Comparison of ENCODE assay signal across 27 mouse cellular contexts in the genomic region with DNA sequence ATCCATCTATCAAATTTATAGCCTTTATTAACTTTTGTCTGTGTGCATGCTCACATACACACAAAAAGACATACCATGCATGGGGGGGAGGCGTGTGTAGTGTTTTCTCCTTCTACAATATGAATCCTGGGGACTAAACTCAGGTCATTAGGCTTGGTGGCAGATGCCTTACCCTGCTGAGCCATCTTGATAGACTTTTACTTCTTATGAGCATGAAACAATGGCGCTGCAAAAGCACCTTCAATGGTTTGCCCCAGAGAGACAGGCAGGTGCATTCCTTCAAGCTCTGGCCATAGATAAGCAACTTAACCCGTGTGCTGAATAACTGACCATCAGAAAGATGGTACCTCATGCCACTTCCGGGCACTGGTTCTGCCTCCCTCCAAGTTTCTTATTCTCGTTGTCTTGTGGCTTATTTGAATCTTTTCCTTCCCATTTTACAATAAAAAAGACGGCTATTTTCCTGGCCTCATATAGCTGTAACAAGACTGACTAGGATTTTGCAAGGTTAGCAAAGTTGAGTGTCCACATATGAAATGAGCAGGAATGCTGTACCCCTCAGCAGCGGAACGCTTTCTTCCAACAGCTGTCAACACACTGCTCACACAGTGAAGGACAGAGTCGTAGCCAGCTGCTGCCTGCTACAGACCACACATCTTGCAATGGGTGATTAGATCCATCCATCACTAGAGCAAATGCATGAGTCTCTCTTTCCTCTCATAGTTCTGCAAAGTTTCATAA. TPM values are rescaled to one million over a fixed set of nuclear protein-coding genes. Genes with fewer than 3 reads are reported as not detected.
DNase-seq lines count a peak whose midpoint lies in the region; ATAC-seq and TF ChIP-seq lines count a peak whose summit lies in the region.
"Had no signal": no experiment of that assay in that cellular context is flagged by ENCODE, and none has a peak within 500 bp of the region (broad histone marks: within the 10 kb centered on the region; RNA-seq: fewer than 3 reads in every experiment).

No protein-coding gene starts in this region.

- no peaks in the 10 kb centered on the region for H3K27me3 ChIP-seq in heart, embryonic 15.5 days
- H3K27me3 ChIP-seq in heart, embryonic 12.5 days (replicated peaks) = no peaks in the 10 kb centered on the region
- H3K27me3 ChIP-seq in lung, embryonic 14.5 days (ENCODE audit: insufficient read depth, low read length) = no peaks in the 10 kb centered on the region
- H3K27me3 ChIP-seq in midbrain, postnatal 0 days (ENCODE audit: insufficient read depth, low read length) = no peaks in the 10 kb centered on the region
- H3K27me3 ChIP-seq in midbrain, embryonic 13.5 days = no peaks in the 10 kb centered on the region
- H3K27me3 ChIP-seq: embryonic facial prominence, embryonic 15.5 days; limb, embryonic 13.5 days; neural tube, embryonic 13.5 days had no signal

- no peak for TF ChIP-seq CTCF in lung, embryonic 14.5 days (IDR thresholded peaks at IDR 0.05; ENCODE audit: low read depth)
- no peak for TF ChIP-seq CTCF in midbrain, postnatal 0 days (IDR thresholded peaks at IDR 0.05)

- peaks cover 6% of the 10 kb centered on the region for H3K4me1 ChIP-seq in heart, embryonic 15.5 days (replicated peaks)
- H3K4me1 ChIP-seq in heart, embryonic 12.5 days (replicated peaks) = peaks cover 13% of the 10 kb centered on the region
- H3K4me1 ChIP-seq in lung, embryonic 14.5 days (ENCODE audit: insufficient read depth) = peaks cover 2% of the 10 kb centered on the region; the same call in 1 of the 2 replicates
- H3K4me1 ChIP-seq in midbrain, postnatal 0 days (ENCODE audit: insufficient read depth, low read length) = no peaks in the 10 kb centered on the region
- H3K4me1 ChIP-seq in midbrain, embryonic 13.5 days (replicated peaks) = peaks cover 22% of the 10 kb centered on the region

- intact Hi-C loops in gastrocnemius, postnatal 36 days (cut with DNase I) = no loop called here

- no peak overlapping the region for H3K27ac ChIP-seq in heart, embryonic 15.5 days
- no peak overlapping the region for H3K27ac ChIP-seq in heart, embryonic 12.5 days (ENCODE audit: poor library complexity, severe bottlenecking)
- no peak overlapping the region for H3K27ac ChIP-seq in lung, embryonic 14.5 days (ENCODE audit: low read depth)
- no peak overlapping the region for H3K27ac ChIP-seq in midbrain, postnatal 0 days (ENCODE audit: low read depth, low read length)
- no peak overlapping the region for H3K27ac ChIP-seq in midbrain, embryonic 13.5 days
- H3K27ac ChIP-seq: embryonic facial prominence, embryonic 15.5 days; gastrocnemius, adult 2 months; heart, embryonic 10.5 days; layer of hippocampus, adult 2 months; limb, embryonic 13.5 days; liver, embryonic 13.5 days; midbrain, embryonic 10.5 days; neural tube, embryonic 13.5 days had no signal

- no peak overlapping the region for H3K4me2 ChIP-seq in heart, embryonic 15.5 days
- H3K4me2 ChIP-seq in heart, embryonic 12.5 days = no peak overlapping the region
- no peak overlapping the region for H3K4me2 ChIP-seq in lung, embryonic 14.5 days
- no peak overlapping the region for H3K4me2 ChIP-seq in midbrain, postnatal 0 days (ENCODE audit: low read depth, low read length, poor library complexity, severe bottlenecking)
- H3K4me2 ChIP-seq in midbrain, embryonic 13.5 days (replicated peaks) = no peak overlapping the region
- H3K4me2 ChIP-seq: embryonic facial prominence, embryonic 15.5 days; limb, embryonic 13.5 days; liver, embryonic 13.5 days; neural tube, embryonic 13.5 days had no signal

- peaks cover 2% of the 10 kb centered on the region; the same call in 1 of the 2 replicates for H3K36me3 ChIP-seq in heart, embryonic 15.5 days
- H3K36me3 ChIP-seq in heart, embryonic 12.5 days = no peaks in the 10 kb centered on the region
- H3K36me3 ChIP-seq in lung, embryonic 14.5 days (ENCODE audit: insufficient read depth) = no peaks in the 10 kb centered on the region
- no peaks in the 10 kb centered on the region for H3K36me3 ChIP-seq in midbrain, postnatal 0 days (ENCODE audit: insufficient read depth, low read length)
- H3K36me3 ChIP-seq in midbrain, embryonic 13.5 days = 0 out of 2 replicates have a peak, but pooled peaks cover 2% of the 10 kb centered on the region
- H3K36me3 ChIP-seq: liver, embryonic 13.5 days had no signal

- H3K4me3 ChIP-seq in heart, embryonic 15.5 days = no peak overlapping the region
- no peak overlapping the region for H3K4me3 ChIP-seq in heart, embryonic 12.5 days
- no peak overlapping the region for H3K4me3 ChIP-seq in lung, embryonic 14.5 days (ENCODE audit: low read depth, low read length)
- H3K4me3 ChIP-seq in midbrain, postnatal 0 days (ENCODE audit: low read depth, low read length) = no peak overlapping the region
- no peak overlapping the region for H3K4me3 ChIP-seq in midbrain, embryonic 13.5 days (replicated peaks)
- H3K4me3 ChIP-seq: embryonic facial prominence, embryonic 15.5 days; gastrocnemius, adult 2 months; heart, embryonic 10.5 days; layer of hippocampus, adult 2 months; limb, embryonic 13.5 days; liver, embryonic 13.5 days; midbrain, embryonic 10.5 days; neural tube, embryonic 13.5 days had no signal

- peak; percentile 64 for DNase-seq in lung, embryonic 14.5 days
- DNase-seq in lung, postnatal 25 days (ENCODE audit: low spot score) = no peak
- DNase-seq in midbrain, postnatal 0 days (ENCODE audit: low spot score) = peak; percentile 39
- DNase-seq in gastrocnemius, postnatal 36 days = no peak
- DNase-seq: adrenal gland, postnatal 14 days; cerebellum, adult 8-10 months; cerebellum, postnatal 36 days; embryo, embryonic 11 days; gastrocnemius, adult 2 months; kidney, adult 9 months; kidney, postnatal 14 days; liver, embryonic 13.5 days; right cerebral cortex, adult 18-20 months; right cerebral cortex, postnatal 4 days had no signal

- H3K9ac ChIP-seq in heart, embryonic 15.5 days = no peak overlapping the region
- H3K9ac ChIP-seq in heart, embryonic 12.5 days = no peak overlapping the region
- H3K9ac ChIP-seq in lung, embryonic 14.5 days = no peak overlapping the region
- no peak overlapping the region for H3K9ac ChIP-seq in midbrain, postnatal 0 days (replicated peaks; ENCODE audit: low read length, poor library complexity, severe bottlenecking)
- H3K9ac ChIP-seq in midbrain, embryonic 13.5 days (replicated peaks) = no peak overlapping the region
- H3K9ac ChIP-seq: embryonic facial prominence, embryonic 15.5 days; limb, embryonic 13.5 days; liver, embryonic 13.5 days; neural tube, embryonic 13.5 days had no signal

- no peaks in the 10 kb centered on the region for H3K9me3 ChIP-seq in heart, embryonic 15.5 days (replicated peaks)
- no peaks in the 10 kb centered on the region for H3K9me3 ChIP-seq in heart, embryonic 12.5 days (replicated peaks)
- H3K9me3 ChIP-seq in lung, embryonic 14.5 days (ENCODE audit: low read depth, low read length) = no peaks in the 10 kb centered on the region
- no peaks in the 10 kb centered on the region for H3K9me3 ChIP-seq in midbrain, postnatal 0 days (ENCODE audit: low read length)
- H3K9me3 ChIP-seq in midbrain, embryonic 13.5 days = no peaks in the 10 kb centered on the region
- H3K9me3 ChIP-seq: embryonic facial prominence, embryonic 15.5 days; heart, embryonic 10.5 days; limb, embryonic 13.5 days; liver, embryonic 13.5 days; midbrain, embryonic 10.5 days; neural tube, embryonic 13.5 days had no signal

- ATAC-seq in heart, embryonic 15.5 days (replicated peaks; ENCODE audit: insufficient number of reproducible peaks, insufficient read depth, low FRiP score, low read depth) = 0 out of 2 replicates have a peak, but pooled peaks have one; percentile 35
- ATAC-seq in heart, embryonic 12.5 days (ENCODE audit: insufficient number of reproducible peaks, low FRiP score) = no peak
- ATAC-seq in lung, embryonic 14.5 days (ENCODE audit: insufficient read depth) = peak; percentile 90
- no peak for ATAC-seq in midbrain, postnatal 0 days (ENCODE audit: low FRiP score)
- no peak for ATAC-seq in midbrain, embryonic 13.5 days
- ATAC-seq: CD4-positive, CD25-positive, alpha-beta regulatory T cell, adult 4 months; forebrain, embryonic 14.5 days; hindbrain, embryonic 16.5 days; intestine, embryonic 16.5 days had no signal

- WGBS in heart, embryonic 15.5 days = 59% methylated on average over 9 of the region's 9 CpGs
- 61% methylated on average over 9 of the region's 9 CpGs for WGBS in heart, embryonic 12.5 days
- WGBS in lung, embryonic 14.5 days = 54% methylated on average over 9 of the region's 9 CpGs
- 86% methylated on average over 9 of the region's 9 CpGs for WGBS in midbrain, postnatal 0 days
- 87% methylated on average over 9 of the region's 9 CpGs for WGBS in midbrain, embryonic 13.5 days

RNA-seq across cellular contexts. Expression of a gene that starts 6.6 kb away (rescaled TPM):
- polyA plus RNA-seq in heart, embryonic 15.5 days (2015; fragmentation: Nextera tagmentation; extraction: Ambion mirVana) = 14.6 and 15.8 TPM in 2 replicates
- polyA plus RNA-seq in heart, embryonic 12.5 days (2016; fragmentation: Nextera tagmentation; extraction: Ambion mirVana) = 22.3 and 23.2 TPM in 2 replicates
- 18.6 and 20.7 TPM in 2 replicates for polyA plus RNA-seq in lung, embryonic 14.5 days (2014; fragmentation: Nextera tagmentation; extraction: Ambion mirVana)
- total RNA-seq in midbrain, postnatal 0 days (2014; rRNA removed) = 62.1 and 79.5 TPM in 2 replicates
- 32.2 and 32.9 TPM in 2 replicates for polyA plus RNA-seq in midbrain, postnatal 0 days (2015; fragmentation: Nextera tagmentation; extraction: Ambion mirVana)
- 48.1 and 51.5 TPM in 2 replicates for polyA plus RNA-seq in midbrain, embryonic 13.5 days (2015; fragmentation: Nextera tagmentation; extraction: Ambion mirVana)
- 1 to 10 TPM; 3.0 to 4.0 TPM for total RNA-seq in gastrocnemius, postnatal 36 days (2021)

Comparison
In these comparisons a context has a peak if more than half of its experiments do, and no peak if none do; other contexts are left out.
1. ATAC-seq: peak in heart, embryonic 15.5 days (single experiment) and lung, embryonic 14.5 days (single experiment); none in heart, embryonic 12.5 days (single experiment), midbrain, postnatal 0 days (single experiment) and midbrain, embryonic 13.5 days (single experiment).
2. DNase-seq: peak in lung, embryonic 14.5 days (single experiment) and midbrain, postnatal 0 days (single experiment); none in lung, postnatal 25 days (single experiment) and gastrocnemius, postnatal 36 days (0 of 2).